Mouse (Mus musculus) liver, embryonic 14.5 days (tissue): ENCODE data around the gene Ccdc85b.

Experiments
- CTCF ChIP-seq: IDR thresholded peaks from 2 replicates; pipeline ENCODE4 v1.5.1; 2016; ENCODE audit warnings: antibody characterized with exemption, low read depth, control low read depth
- EP300 ChIP-seq: IDR thresholded peaks from 2 replicates; pipeline ENCODE4 v1.6.1; 2016; ENCODE audit warnings: antibody characterized with exemption, low read depth

DNA sequence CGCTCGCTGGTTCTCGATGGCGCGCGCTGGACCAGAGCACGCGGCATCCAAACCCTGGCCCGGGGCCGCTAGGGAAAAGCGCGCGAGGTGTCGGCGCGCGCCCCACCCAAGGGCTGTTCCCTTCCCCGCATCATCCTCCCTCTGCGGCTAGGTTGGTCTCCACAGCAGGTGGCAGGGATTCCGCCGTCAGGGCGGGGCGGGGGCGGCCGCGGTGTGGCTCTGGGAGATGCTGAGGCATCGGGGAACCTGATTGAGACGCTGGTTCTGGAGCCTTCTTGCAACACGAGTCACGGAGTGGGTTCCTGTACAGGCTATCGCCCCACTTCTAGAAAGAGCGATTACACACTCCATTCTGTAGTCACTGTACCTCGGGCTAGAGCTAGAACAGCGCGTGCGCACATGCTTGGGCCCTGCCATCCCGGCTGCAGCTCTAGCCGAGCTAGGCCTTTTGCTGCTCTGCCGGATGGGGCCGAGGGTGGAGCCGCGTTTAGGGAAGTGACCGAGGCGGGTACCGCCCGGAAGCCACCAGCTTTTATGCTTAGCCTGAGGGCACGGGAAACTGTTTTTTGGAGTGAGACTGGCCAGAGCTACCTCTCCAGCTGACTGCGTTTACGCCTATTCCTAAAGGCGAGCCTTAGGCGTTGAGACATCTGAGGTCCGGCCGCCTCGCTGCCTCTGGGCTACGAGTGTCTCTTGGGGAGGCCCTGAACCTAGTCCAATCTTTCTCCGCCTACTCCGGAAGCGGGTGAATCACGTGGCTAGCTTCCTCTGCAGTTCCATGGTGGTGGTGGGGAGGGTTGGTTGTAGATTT lies 33.4 kb upstream of the Ccdc85b start:
- TF ChIP-seq CTCF (0 out of 2 replicates have a peak, but pooled peaks have one; percentile 1), EP300 (no peak)
